Mouse (Mus musculus): ENCODE measurements at regions not wholly inside any gene's neighbourhood (a gene's known extent, or its start where the extent isn't known, plus 50 kb on each side); places are given as distances from the start of the nearest gene placed in this dataset.

- no peak for TF ChIP-seq CTCF (IDR thresholded peaks at IDR 0.05; ENCODE audit: low read depth)
- TF ChIP-seq EP300 (IDR thresholded peaks at IDR 0.05; ENCODE audit: low read depth): no peak
These were observed 709.8 kb downstream of the Defb40 start for GRCm38 (mm10) chr8:18268301-18268700.
